Mouse (Mus musculus): ENCODE measurements at regions not wholly inside any gene's neighbourhood (a gene's known extent, or its start where the extent isn't known, plus 50 kb on each side); places are given as distances from the start of the nearest gene placed in this dataset.

DNA sequence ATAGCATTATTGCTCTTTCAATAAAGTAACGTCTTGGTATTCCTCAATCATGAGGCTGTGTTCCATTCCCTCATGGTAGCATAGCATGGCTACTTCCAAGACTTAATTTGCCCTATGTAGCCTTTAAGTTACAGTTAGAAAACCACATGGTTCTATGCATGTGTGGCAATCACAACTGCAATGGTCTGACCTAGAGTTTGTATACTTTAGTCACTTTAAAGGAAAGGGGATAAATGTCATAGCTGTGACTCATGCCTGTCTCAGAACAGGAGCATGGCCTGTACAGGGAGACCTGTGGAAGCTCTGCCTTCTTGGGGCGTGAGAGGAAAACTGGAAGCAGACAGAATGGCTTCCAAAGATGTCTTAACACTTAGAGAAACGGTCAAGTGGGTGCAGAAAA, 103.4 kb upstream of the Ccn2 start:
- no peak for TF ChIP-seq CTCF (IDR thresholded peaks at IDR 0.05; ENCODE audit: low read depth)
- DNase-seq (no peak), ATAC-seq (ENCODE audit: insufficient read depth) (no peak)
- Histone ChIP-seq H3K36me3 (ENCODE audit: insufficient read depth) (no peaks in the 10 kb centered on the region), H3K27ac (ENCODE audit: low read depth) (no peak overlapping the region), H3K9me3 (ENCODE audit: low read depth, low read length) (no peaks in the 10 kb centered on the region), H3K9ac (no peak overlapping the region), H3K4me2 (no peak overlapping the region), H3K4me3 (ENCODE audit: low read depth, low read length) (no peak overlapping the region), H3K27me3 (ENCODE audit: insufficient read depth, low read length) (no peaks in the 10 kb centered on the region), H3K4me1 (ENCODE audit: insufficient read depth) (peaks cover 13% of the 10 kb centered on the region)
- 79% methylated on average over 3 of the region's 3 CpGs for WGBS

DNA sequence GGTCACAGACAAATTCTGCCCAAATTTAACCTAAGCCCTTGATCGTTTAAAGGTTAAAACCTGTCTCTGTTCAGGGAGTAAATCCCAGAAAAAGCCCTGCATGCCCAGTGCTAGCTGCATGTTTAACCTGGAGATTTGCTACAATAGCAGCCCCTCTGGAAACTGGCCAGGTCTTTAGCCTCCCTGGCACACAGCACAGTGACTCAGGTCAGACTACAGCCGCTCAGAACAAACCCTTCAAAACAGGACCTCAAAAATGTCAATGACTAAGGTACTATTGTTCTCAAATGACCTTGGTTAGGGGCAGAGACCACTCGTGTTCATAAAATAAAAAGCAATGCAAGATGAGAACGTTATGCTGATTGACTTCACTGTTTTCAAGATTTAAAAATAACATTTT, 101.8 kb upstream of the Ccn2 start:
- H3K9me3 ChIP-seq (ENCODE audit: low read depth, low read length), result no peaks in the 10 kb centered on the region
- WGBS, result 30% methylated on average over 4 of the region's 4 CpGs
- no peak overlapping the region for H3K4me2 ChIP-seq
- TF ChIP-seq CTCF (IDR thresholded peaks at IDR 0.05; ENCODE audit: low read depth), result no peak
- ATAC-seq (ENCODE audit: insufficient read depth) (peak; percentile 80; the same call in 1 of the 2 replicates), DNase-seq (peak; percentile 74)
- H3K9ac ChIP-seq, result no peak overlapping the region
- H3K36me3 ChIP-seq (ENCODE audit: insufficient read depth), result no peaks in the 10 kb centered on the region
- no peak overlapping the region for H3K4me3 ChIP-seq (ENCODE audit: low read depth, low read length)
- H3K27me3 ChIP-seq (ENCODE audit: insufficient read depth, low read length), result no peaks in the 10 kb centered on the region
- peaks cover 13% of the 10 kb centered on the region for H3K4me1 ChIP-seq (ENCODE audit: insufficient read depth)
- H3K27ac ChIP-seq (ENCODE audit: low read depth), result peak overlapping the region; percentile 77

DNA sequence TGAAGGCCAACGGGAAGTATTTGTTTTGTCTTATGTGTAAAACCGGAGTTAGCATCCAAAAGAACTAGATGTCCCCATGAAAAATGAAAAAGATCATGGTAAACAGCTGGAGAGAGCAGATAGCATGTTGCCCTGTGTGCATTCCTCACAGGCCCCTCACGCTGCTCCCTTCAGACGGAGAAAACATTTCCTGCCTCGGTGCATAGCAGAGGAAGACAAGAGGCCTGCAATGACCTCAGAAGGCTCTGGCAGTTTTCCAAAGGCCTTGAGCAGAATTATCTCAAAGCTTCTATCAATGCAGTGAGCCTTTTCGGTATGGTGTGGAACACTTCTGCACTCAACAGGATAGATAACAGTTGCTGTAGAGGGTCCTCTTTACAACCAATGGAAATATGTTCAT, 101.3 kb upstream of the Ccn2 start:
- WGBS, result 6% methylated on average over 6 of the region's 6 CpGs
- no peaks in the 10 kb centered on the region for H3K27me3 ChIP-seq (ENCODE audit: insufficient read depth, low read length)
- no peak overlapping the region for H3K4me3 ChIP-seq (ENCODE audit: low read depth, low read length)
- H3K4me2 ChIP-seq, result no peak overlapping the region
- H3K4me1 ChIP-seq (ENCODE audit: insufficient read depth), result peaks cover 13% of the 10 kb centered on the region
- TF ChIP-seq CTCF (IDR thresholded peaks at IDR 0.05; ENCODE audit: low read depth), result no peak
- H3K9ac ChIP-seq, result no peak overlapping the region
- ATAC-seq (ENCODE audit: insufficient read depth), result peak; percentile 90
- no peaks in the 10 kb centered on the region for H3K9me3 ChIP-seq (ENCODE audit: low read depth, low read length)
- peak; percentile 92 for DNase-seq
- H3K27ac ChIP-seq (ENCODE audit: low read depth), result peak overlapping the region; percentile 77
- no peaks in the 10 kb centered on the region for H3K36me3 ChIP-seq (ENCODE audit: insufficient read depth)

GRCm38 (mm10) chr10:24519795-24520512, 75.3 kb upstream of the Ccn2 start:
- 73% methylated on average over 11 of the region's 11 CpGs for whole genome bisulfite sequencing
- no peak overlapping the region for H3K4me3 ChIP-seq (ENCODE audit: low read depth, low read length)
- no peak for ATAC-seq (ENCODE audit: insufficient read depth)

GRCm38 (mm10) chr10:24520515-24520914, 74.7 kb upstream of the Ccn2 start:
- Histone ChIP-seq H3K9me3 (ENCODE audit: low read depth, low read length) (no peaks in the 10 kb centered on the region), H3K4me3 (ENCODE audit: low read depth, low read length) (no peak overlapping the region), H3K4me2 (no peak overlapping the region), H3K9ac (no peak overlapping the region), H3K4me1 (ENCODE audit: insufficient read depth) (no peaks in the 10 kb centered on the region), H3K36me3 (ENCODE audit: insufficient read depth) (no peaks in the 10 kb centered on the region), H3K27ac (ENCODE audit: low read depth) (peak overlapping the region; percentile 38; the same call in 1 of the 2 replicates), H3K27me3 (ENCODE audit: insufficient read depth, low read length) (no peaks in the 10 kb centered on the region)
- TF ChIP-seq CTCF (IDR thresholded peaks at IDR 0.05; ENCODE audit: low read depth), result no peak
- ATAC-seq (ENCODE audit: insufficient read depth) (peak; percentile 71), DNase-seq (peak; percentile 75)
- WGBS, result 66% methylated on average over 3 of the region's 3 CpGs

More at GRCm38 (mm10) chr10:24519795-24520512, 75.3 kb upstream of the Ccn2 start:
- H3K4me1 ChIP-seq (ENCODE audit: insufficient read depth), result no peaks in the 10 kb centered on the region
- no peak overlapping the region for H3K4me2 ChIP-seq
- no peak overlapping the region for H3K9ac ChIP-seq
- no peak for TF ChIP-seq CTCF (IDR thresholded peaks at IDR 0.05; ENCODE audit: low read depth)
- H3K36me3 ChIP-seq (ENCODE audit: insufficient read depth), result no peaks in the 10 kb centered on the region
- no peaks in the 10 kb centered on the region for H3K27me3 ChIP-seq (ENCODE audit: insufficient read depth, low read length)
- H3K27ac ChIP-seq (ENCODE audit: low read depth), result peak overlapping the region; percentile 38; the same call in 1 of the 2 replicates
- DNase-seq, result no peak
- no peaks in the 10 kb centered on the region for H3K9me3 ChIP-seq (ENCODE audit: low read depth, low read length)

- Histone ChIP-seq H3K27me3 (ENCODE audit: insufficient read depth, low read length) (no peaks in the 10 kb centered on the region), H3K4me3 (ENCODE audit: low read depth, low read length) (no peak overlapping the region), H3K9ac (no peak overlapping the region), H3K4me1 (ENCODE audit: insufficient read depth) (no peaks in the 10 kb centered on the region), H3K9me3 (ENCODE audit: low read depth, low read length) (no peaks in the 10 kb centered on the region), H3K36me3 (ENCODE audit: insufficient read depth) (no peaks in the 10 kb centered on the region), H3K4me2 (no peak overlapping the region), H3K27ac (ENCODE audit: low read depth) (no peak overlapping the region)
- WGBS, result 80% methylated on average over 2 of the region's 2 CpGs
- no peak for ATAC-seq (ENCODE audit: insufficient read depth)
- no peak for TF ChIP-seq CTCF (IDR thresholded peaks at IDR 0.05; ENCODE audit: low read depth)
- no peak for DNase-seq
Observed at GRCm38 (mm10) chr10:24532776-24533175, 62.5 kb upstream of the Ccn2 start.

DNA sequence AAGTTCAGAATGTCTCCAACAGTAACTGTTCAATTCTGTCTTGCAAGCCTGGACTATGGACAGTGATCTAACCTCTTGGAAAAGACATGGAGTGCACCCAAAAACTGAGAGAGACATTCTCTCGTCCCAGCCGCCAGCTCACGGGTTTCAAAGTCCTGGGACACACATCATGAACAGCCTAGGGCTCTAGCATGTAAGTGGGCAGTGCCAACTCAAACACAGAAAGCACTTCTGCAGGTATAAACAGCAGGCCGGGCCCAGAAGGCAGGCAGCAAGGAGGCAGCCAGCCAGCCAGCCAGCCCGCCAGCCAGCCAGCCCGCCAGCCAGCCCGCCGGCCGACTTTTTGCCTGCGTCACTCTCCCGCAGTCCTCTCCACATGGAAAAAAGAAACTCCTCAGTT, 60.3 kb upstream of the Ccn2 start:
- Histone ChIP-seq H3K36me3 (ENCODE audit: insufficient read depth) (no peaks in the 10 kb centered on the region), H3K9ac (no peak overlapping the region), H3K4me2 (no peak overlapping the region), H3K9me3 (ENCODE audit: low read depth, low read length) (no peaks in the 10 kb centered on the region), H3K27ac (ENCODE audit: low read depth) (no peak overlapping the region), H3K4me3 (ENCODE audit: low read depth, low read length) (no peak overlapping the region), H3K27me3 (ENCODE audit: insufficient read depth, low read length) (no peaks in the 10 kb centered on the region), H3K4me1 (ENCODE audit: insufficient read depth) (no peaks in the 10 kb centered on the region)
- DNase-seq (no peak), ATAC-seq (ENCODE audit: insufficient read depth) (no peak)
- TF ChIP-seq CTCF (IDR thresholded peaks at IDR 0.05; ENCODE audit: low read depth), result no peak
- WGBS, result 84% methylated on average over 11 of the region's 11 CpGs

Measured in lung, embryonic 14.5 days (tissue).